Mouse (Mus musculus): Measurements from ENCODE around the gene Gucd1. TPM values are rescaled to one million over a fixed set of nuclear protein-coding genes. Genes with fewer than 3 reads are reported as not detected.
"Not testable (repeated sequence)": the region's sequence is repeated elsewhere in the genome, so short reads cannot be mapped to it uniquely, and the experiment has no call there.

Gucd1 gene
- polyA plus RNA-seq, 1 experiment from 2014 or later, result 19.7 TPM

- no peak overlapping the region for H3K4me2 ChIP-seq (ENCODE audit: low read length)
- no peaks in the 10 kb centered on the region for H3K4me1 ChIP-seq (ENCODE audit: control insufficient read depth, insufficient read depth, low read length)
- no peaks in the 10 kb centered on the region for H3K27me3 ChIP-seq (ENCODE audit: control insufficient read depth, insufficient read depth, low read depth, low read length)
- H3K9me3 ChIP-seq (replicated peaks; ENCODE audit: control insufficient read depth, low read length, poor library complexity, severe bottlenecking), result no peaks in the 10 kb centered on the region
- ATAC-seq, result no peak
- 87% methylated on average over 10 of the region's 10 CpGs for WGBS
- no peaks in the 10 kb centered on the region for H3K36me3 ChIP-seq (ENCODE audit: control insufficient read depth, insufficient read depth, low read length)
- H3K27ac ChIP-seq (ENCODE audit: low read length), result no peak overlapping the region
- no peak overlapping the region for H3K4me3 ChIP-seq (ENCODE audit: low read depth, low read length)
- H3K9ac ChIP-seq (ENCODE audit: low read depth, low read length), result no peak overlapping the region
Observed at GRCm38 (mm10) chr10:75378688-75379087, 139.1 kb downstream of the Gucd1 start.

GRCm38 (mm10) chr10:75373655-75374351 lies 144.0 kb downstream of the Gucd1 start:
- H3K36me3 ChIP-seq (ENCODE audit: control insufficient read depth, insufficient read depth, low read length); H3K4me2 ChIP-seq (ENCODE audit: low read length); H3K27ac ChIP-seq (ENCODE audit: low read length); H3K4me1 ChIP-seq (ENCODE audit: control insufficient read depth, insufficient read depth, low read length); H3K4me3 ChIP-seq (ENCODE audit: low read depth, low read length); H3K9me3 ChIP-seq (replicated peaks; ENCODE audit: control insufficient read depth, low read length, poor library complexity, severe bottlenecking); H3K9ac ChIP-seq (ENCODE audit: low read depth, low read length); H3K27me3 ChIP-seq (ENCODE audit: control insufficient read depth, insufficient read depth, low read depth, low read length); ATAC-seq: not testable (repeated sequence)
- WGBS, result 76% methylated on average over 12 of the region's 19 CpGs

- peak overlapping the region; percentile 20 for H3K4me3 ChIP-seq (ENCODE audit: low read depth, low read length)
- 0 out of 2 replicates have a peak, but pooled peaks cover 3% of the 10 kb centered on the region for H3K4me1 ChIP-seq (ENCODE audit: control insufficient read depth, insufficient read depth, low read length)
- 39% methylated on average over 6 of the region's 6 CpGs for WGBS
- H3K9ac ChIP-seq (ENCODE audit: low read depth, low read length), result no peak overlapping the region
- ATAC-seq, result no peak
- no peaks in the 10 kb centered on the region for H3K27me3 ChIP-seq (ENCODE audit: control insufficient read depth, insufficient read depth, low read depth, low read length)
- H3K9me3 ChIP-seq (replicated peaks; ENCODE audit: control insufficient read depth, low read length, poor library complexity, severe bottlenecking), result no peaks in the 10 kb centered on the region
- H3K4me2 ChIP-seq (ENCODE audit: low read length), result peak overlapping the region; percentile 21; the same call in 1 of the 2 replicates
- H3K27ac ChIP-seq (ENCODE audit: low read length), result no peak overlapping the region
- no peaks in the 10 kb centered on the region for H3K36me3 ChIP-seq (ENCODE audit: control insufficient read depth, insufficient read depth, low read length)
Observed at GRCm38 (mm10) chr10:75365231-75365633, 152.5 kb downstream of the Gucd1 start.

GRCm38 (mm10) chr10:75364796-75365195 lies 153.0 kb downstream of the Gucd1 start:
- Histone ChIP-seq H3K4me2 (ENCODE audit: low read length) (0 out of 2 replicates have a peak overlapping the region, but pooled peaks have one; percentile 3), H3K4me3 (ENCODE audit: low read depth, low read length) (no peak overlapping the region), H3K9me3 (replicated peaks; ENCODE audit: control insufficient read depth, low read length, poor library complexity, severe bottlenecking) (no peaks in the 10 kb centered on the region), H3K36me3 (ENCODE audit: control insufficient read depth, insufficient read depth, low read length) (no peaks in the 10 kb centered on the region), H3K9ac (ENCODE audit: low read depth, low read length) (no peak overlapping the region), H3K27me3 (ENCODE audit: control insufficient read depth, insufficient read depth, low read depth, low read length) (no peaks in the 10 kb centered on the region), H3K27ac (ENCODE audit: low read length) (no peak overlapping the region), H3K4me1 (ENCODE audit: control insufficient read depth, insufficient read depth, low read length) (0 out of 2 replicates have a peak, but pooled peaks cover 3% of the 10 kb centered on the region)
- WGBS, result 77% methylated on average over 9 of the region's 9 CpGs
- peak; percentile 26; the same call in 1 of the 2 replicates for ATAC-seq

GRCm38 (mm10) chr10:75364214-75364690 lies 153.5 kb downstream of the Gucd1 start:
- not testable (repeated sequence) for H3K4me3 ChIP-seq (ENCODE audit: low read depth, low read length); H3K9ac ChIP-seq (ENCODE audit: low read depth, low read length); H3K27me3 ChIP-seq (ENCODE audit: control insufficient read depth, insufficient read depth, low read depth, low read length); H3K9me3 ChIP-seq (replicated peaks; ENCODE audit: control insufficient read depth, low read length, poor library complexity, severe bottlenecking); H3K4me2 ChIP-seq (ENCODE audit: low read length); H3K4me1 ChIP-seq (ENCODE audit: control insufficient read depth, insufficient read depth, low read length); H3K36me3 ChIP-seq (ENCODE audit: control insufficient read depth, insufficient read depth, low read length)
- H3K27ac ChIP-seq (ENCODE audit: low read length), result 0 out of 2 replicates have a peak overlapping the region, but pooled peaks have one; percentile 38
- ATAC-seq, result peak; percentile 85
- 5% methylated on average over 1 of the region's 1 CpGs for WGBS

GRCm38 (mm10) chr10:75355341-75355740 lies 162.4 kb downstream of the Gucd1 start:
- Histone ChIP-seq H3K9me3 (replicated peaks; ENCODE audit: control insufficient read depth, low read length, poor library complexity, severe bottlenecking) (no peaks in the 10 kb centered on the region), H3K27me3 (ENCODE audit: control insufficient read depth, insufficient read depth, low read depth, low read length) (no peaks in the 10 kb centered on the region), H3K4me3 (ENCODE audit: low read depth, low read length) (no peak overlapping the region), H3K36me3 (ENCODE audit: control insufficient read depth, insufficient read depth, low read length) (no peaks in the 10 kb centered on the region), H3K27ac (ENCODE audit: low read length) (no peak overlapping the region), H3K9ac (ENCODE audit: low read depth, low read length) (no peak overlapping the region), H3K4me1 (ENCODE audit: control insufficient read depth, insufficient read depth, low read length) (no peaks in the 10 kb centered on the region), H3K4me2 (ENCODE audit: low read length) (no peak overlapping the region)
- no peak for ATAC-seq
- 76% methylated on average over 4 of the region's 4 CpGs for WGBS

GRCm38 (mm10) chr10:75353838-75354241 lies 163.9 kb downstream of the Gucd1 start:
- H3K9ac ChIP-seq (ENCODE audit: low read depth, low read length); H3K4me1 ChIP-seq (ENCODE audit: control insufficient read depth, insufficient read depth, low read length); H3K36me3 ChIP-seq (ENCODE audit: control insufficient read depth, insufficient read depth, low read length); H3K4me3 ChIP-seq (ENCODE audit: low read depth, low read length); H3K27ac ChIP-seq (ENCODE audit: low read length); H3K9me3 ChIP-seq (replicated peaks; ENCODE audit: control insufficient read depth, low read length, poor library complexity, severe bottlenecking); H3K4me2 ChIP-seq (ENCODE audit: low read length); H3K27me3 ChIP-seq (ENCODE audit: control insufficient read depth, insufficient read depth, low read depth, low read length); ATAC-seq: not testable (repeated sequence)
- 34% methylated on average over 6 of the region's 9 CpGs for WGBS

GRCm38 (mm10) chr10:75352541-75352940 lies 165.2 kb downstream of the Gucd1 start:
- WGBS, result 98% methylated on average over 12 of the region's 12 CpGs
- no peaks in the 10 kb centered on the region for H3K9me3 ChIP-seq (replicated peaks; ENCODE audit: control insufficient read depth, low read length, poor library complexity, severe bottlenecking)
- H3K36me3 ChIP-seq (ENCODE audit: control insufficient read depth, insufficient read depth, low read length), result no peaks in the 10 kb centered on the region
- ATAC-seq, result no peak
- no peak overlapping the region for H3K4me2 ChIP-seq (ENCODE audit: low read length)
- H3K4me3 ChIP-seq (ENCODE audit: low read depth, low read length), result no peak overlapping the region
- no peak overlapping the region for H3K9ac ChIP-seq (ENCODE audit: low read depth, low read length)
- H3K27me3 ChIP-seq (ENCODE audit: control insufficient read depth, insufficient read depth, low read depth, low read length), result no peaks in the 10 kb centered on the region
- no peaks in the 10 kb centered on the region for H3K4me1 ChIP-seq (ENCODE audit: control insufficient read depth, insufficient read depth, low read length)
- H3K27ac ChIP-seq (ENCODE audit: low read length), result no peak overlapping the region

GRCm38 (mm10) chr10:75350564-75350963 lies 167.2 kb downstream of the Gucd1 start:
- 88% methylated on average over 5 of the region's 5 CpGs for WGBS
- no peaks in the 10 kb centered on the region for H3K27me3 ChIP-seq (ENCODE audit: control insufficient read depth, insufficient read depth, low read depth, low read length)
- H3K4me2 ChIP-seq (ENCODE audit: low read length), result no peak overlapping the region
- ATAC-seq, result no peak
- H3K9ac ChIP-seq (ENCODE audit: low read depth, low read length), result no peak overlapping the region
- H3K27ac ChIP-seq (ENCODE audit: low read length), result no peak overlapping the region
- no peaks in the 10 kb centered on the region for H3K4me1 ChIP-seq (ENCODE audit: control insufficient read depth, insufficient read depth, low read length)
- H3K4me3 ChIP-seq (ENCODE audit: low read depth, low read length), result no peak overlapping the region
- no peaks in the 10 kb centered on the region for H3K36me3 ChIP-seq (ENCODE audit: control insufficient read depth, insufficient read depth, low read length)
- 0 out of 2 replicates have a peak, but pooled peaks cover 4% of the 10 kb centered on the region for H3K9me3 ChIP-seq (replicated peaks; ENCODE audit: control insufficient read depth, low read length, poor library complexity, severe bottlenecking)

Data from midbrain, embryonic 16.5 days (tissue).